Mouse (Mus musculus) ovary, postnatal 10 days (tissue): ENCODE measurements around the gene Gm2916.
"Not testable (repeated sequence)": the region's sequence is repeated elsewhere in the genome, so short reads cannot be mapped to it uniquely, and the experiment has no call there.

Experiments
- DNase-seq: peaks from one replicate; pipeline ENCODE4 v3.0.0; 2022; ENCODE audit warnings: low spot score

Gene Gm2916

GRCm38 (mm10) chr14:3883872-3884271 is at the start of gene Gm2916:
TSS of gene Gm2916 (plus strand) at chr14:3884172.
- not testable (repeated sequence) for DNase-seq

GRCm38 (mm10) chr14:3845945-3846344 is 38.0 kb upstream of the Gm2916 start, which contains the start of gene Gm3033:
TSS of gene Gm3033 (plus strand) at chr14:3846245.
- DNase-seq = not testable (repeated sequence)

- not testable (repeated sequence) for DNase-seq
These were observed 47.5 kb downstream of the Gm2916 start, which contains the start of gene Gm3029 for GRCm38 (mm10) chr14:3931456-3931855. TSS of gene Gm3029 (plus strand) at chr14:3931756.

DNA sequence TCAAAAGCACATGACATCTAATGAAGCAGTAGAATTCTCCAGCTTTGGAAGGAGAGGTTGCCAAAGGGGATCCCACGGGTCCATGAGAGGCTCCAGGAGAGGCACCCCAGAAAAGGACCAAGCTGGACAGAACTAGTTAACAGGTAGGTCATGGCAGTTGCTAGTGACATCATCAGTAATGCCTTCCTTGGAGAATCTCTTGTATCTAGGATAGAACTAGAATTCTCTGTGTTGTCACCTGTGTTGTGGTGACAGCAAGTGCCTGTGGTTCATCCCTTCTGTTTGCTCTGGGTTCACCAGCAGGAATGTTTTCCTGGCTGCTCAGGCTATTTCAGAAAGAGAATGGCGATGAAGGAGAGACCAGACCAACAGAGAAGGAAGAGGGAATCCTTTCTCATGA is 79.3 kb downstream of the Gm2916 start, which contains the start of gene Gm3095:
TSS of gene Gm3095 (plus strand) at position 301 of the 400 bp plus-strand sequence.
- not testable (repeated sequence) for DNase-seq
